Mouse (Mus musculus): ENCODE data around the gene Eaf1. TPM values are rescaled to one million over a fixed set of nuclear protein-coding genes. Genes with fewer than 3 reads are reported as not detected.

Gene Eaf1
- polyA plus RNA-seq, 1 experiment from 2014 or later, result 21.0 TPM

DNA sequence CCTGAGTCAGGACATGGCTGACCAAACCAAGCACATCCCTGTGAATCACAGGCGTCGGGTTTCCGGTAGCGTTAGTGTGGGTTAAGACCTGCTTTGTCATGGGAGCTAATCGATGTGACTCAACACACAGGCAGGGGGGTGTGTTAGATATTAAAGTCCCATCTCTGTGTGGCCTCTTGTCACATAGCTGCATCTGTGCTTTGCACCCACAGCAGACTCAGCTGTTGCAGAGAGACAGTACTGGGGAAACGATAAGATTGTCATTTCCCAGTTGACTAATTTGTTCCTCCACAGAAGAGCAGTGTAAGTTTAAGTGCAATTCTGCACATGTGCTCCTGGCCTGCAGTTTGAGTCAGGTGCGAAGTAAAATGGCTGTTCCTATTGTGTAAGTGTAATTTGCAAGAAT lies 2.0 kb downstream of the Eaf1 start:
- peak overlapping the region; percentile 70 for H3K4me3 ChIP-seq (ENCODE audit: low read length)
- peak overlapping the region; percentile 84 for H3K9ac ChIP-seq (ENCODE audit: low read length)
- peaks cover 18% of the 10 kb centered on the region for H3K36me3 ChIP-seq (ENCODE audit: control insufficient read depth, insufficient read depth, low read length)
- 27% methylated on average over 7 of the region's 7 CpGs for WGBS
- no peak overlapping the region for H3K27ac ChIP-seq (ENCODE audit: low read length)
- no peak for ATAC-seq (ENCODE audit: low read depth)
- H3K4me2 ChIP-seq (ENCODE audit: low read depth, low read length), result peak overlapping the region; percentile 64
- H3K27me3 ChIP-seq (ENCODE audit: control insufficient read depth, insufficient read depth, low read depth, low read length), result no peaks in the 10 kb centered on the region
- no peaks in the 10 kb centered on the region for H3K9me3 ChIP-seq (ENCODE audit: control insufficient read depth, low read length)
- peaks cover 15% of the 10 kb centered on the region for H3K4me1 ChIP-seq (replicated peaks; ENCODE audit: control insufficient read depth, insufficient read depth, low read length)

DNA sequence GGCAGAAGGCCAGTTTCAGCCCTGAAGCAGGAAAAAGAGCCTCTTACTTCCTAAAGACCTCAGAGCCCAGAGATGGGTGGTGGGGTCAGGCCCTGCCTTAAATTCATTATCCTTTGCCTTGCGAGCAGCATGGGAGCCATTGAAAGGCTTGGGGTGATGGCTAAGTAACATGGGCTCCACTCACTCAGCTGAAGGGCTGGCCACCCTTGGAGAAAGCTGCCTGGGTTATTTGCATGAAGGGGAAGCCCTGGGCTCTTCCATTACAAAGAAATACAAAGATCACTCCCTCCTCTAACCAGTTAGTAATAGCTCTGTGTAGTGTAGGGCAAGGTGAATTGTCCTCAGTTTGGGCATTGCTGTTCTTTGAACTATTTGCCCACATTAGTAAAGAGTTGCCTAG lies 5.3 kb downstream of the Eaf1 start:
- whole genome bisulfite sequencing, result 81% methylated on average over 1 of the region's 1 CpGs
- ATAC-seq (ENCODE audit: low read depth), result no peak
- H3K4me2 ChIP-seq (ENCODE audit: low read depth, low read length), result no peak overlapping the region
- no peak overlapping the region for H3K9ac ChIP-seq (ENCODE audit: low read length)
- H3K4me1 ChIP-seq (replicated peaks; ENCODE audit: control insufficient read depth, insufficient read depth, low read length), result peaks cover 9% of the 10 kb centered on the region
- H3K27me3 ChIP-seq (ENCODE audit: control insufficient read depth, insufficient read depth, low read depth, low read length), result no peaks in the 10 kb centered on the region
- H3K27ac ChIP-seq (ENCODE audit: low read length), result no peak overlapping the region
- no peaks in the 10 kb centered on the region for H3K9me3 ChIP-seq (ENCODE audit: control insufficient read depth, low read length)
- no peak overlapping the region for H3K4me3 ChIP-seq (ENCODE audit: low read length)
- peaks cover 39% of the 10 kb centered on the region for H3K36me3 ChIP-seq (ENCODE audit: control insufficient read depth, insufficient read depth, low read length)

GRCm38 (mm10) chr14:31503406-31503805 lies 9.2 kb downstream of the Eaf1 start:
- Histone ChIP-seq H3K9ac (ENCODE audit: low read length) (no peak overlapping the region), H3K27ac (ENCODE audit: low read length) (no peak overlapping the region), H3K4me2 (ENCODE audit: low read depth, low read length) (no peak overlapping the region), H3K36me3 (ENCODE audit: control insufficient read depth, insufficient read depth, low read length) (peaks cover 68% of the 10 kb centered on the region), H3K27me3 (ENCODE audit: control insufficient read depth, insufficient read depth, low read depth, low read length) (no peaks in the 10 kb centered on the region), H3K9me3 (ENCODE audit: control insufficient read depth, low read length) (no peaks in the 10 kb centered on the region), H3K4me3 (ENCODE audit: low read length) (no peak overlapping the region), H3K4me1 (replicated peaks; ENCODE audit: control insufficient read depth, insufficient read depth, low read length) (no peaks in the 10 kb centered on the region)
- ATAC-seq (ENCODE audit: low read depth), result no peak
- 89% methylated on average over 13 of the region's 13 CpGs for WGBS

DNA sequence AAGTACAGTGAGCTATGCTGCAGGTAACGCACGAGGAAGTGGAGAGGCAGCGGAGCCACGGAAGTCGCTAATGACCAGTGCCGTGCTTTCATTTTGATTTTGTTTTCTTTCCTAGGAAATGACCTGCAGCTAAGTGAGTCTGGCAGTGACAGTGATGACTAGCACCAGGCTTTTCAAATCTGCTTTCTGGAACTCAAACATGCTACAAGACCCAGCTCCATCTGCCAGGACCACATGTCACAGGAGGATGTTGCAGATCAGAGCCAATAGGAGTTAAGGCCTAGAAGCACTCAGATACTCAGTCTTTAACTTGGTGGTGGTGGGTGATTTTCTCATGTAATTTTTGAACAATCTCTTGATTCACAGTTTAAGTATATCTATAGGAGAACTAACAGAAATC lies 12.3 kb downstream of the Eaf1 start:
- H3K4me1 ChIP-seq (replicated peaks; ENCODE audit: control insufficient read depth, insufficient read depth, low read length), result no peaks in the 10 kb centered on the region
- 91% methylated on average over 6 of the region's 6 CpGs for WGBS
- H3K9ac ChIP-seq (ENCODE audit: low read length), result no peak overlapping the region
- peaks cover 66% of the 10 kb centered on the region for H3K36me3 ChIP-seq (ENCODE audit: control insufficient read depth, insufficient read depth, low read length)
- no peak for ATAC-seq (ENCODE audit: low read depth)
- no peak overlapping the region for H3K4me3 ChIP-seq (ENCODE audit: low read length)
- no peak overlapping the region for H3K4me2 ChIP-seq (ENCODE audit: low read depth, low read length)
- H3K27me3 ChIP-seq (ENCODE audit: control insufficient read depth, insufficient read depth, low read depth, low read length), result no peaks in the 10 kb centered on the region
- no peak overlapping the region for H3K27ac ChIP-seq (ENCODE audit: low read length)
- H3K9me3 ChIP-seq (ENCODE audit: control insufficient read depth, low read length), result no peaks in the 10 kb centered on the region

DNA sequence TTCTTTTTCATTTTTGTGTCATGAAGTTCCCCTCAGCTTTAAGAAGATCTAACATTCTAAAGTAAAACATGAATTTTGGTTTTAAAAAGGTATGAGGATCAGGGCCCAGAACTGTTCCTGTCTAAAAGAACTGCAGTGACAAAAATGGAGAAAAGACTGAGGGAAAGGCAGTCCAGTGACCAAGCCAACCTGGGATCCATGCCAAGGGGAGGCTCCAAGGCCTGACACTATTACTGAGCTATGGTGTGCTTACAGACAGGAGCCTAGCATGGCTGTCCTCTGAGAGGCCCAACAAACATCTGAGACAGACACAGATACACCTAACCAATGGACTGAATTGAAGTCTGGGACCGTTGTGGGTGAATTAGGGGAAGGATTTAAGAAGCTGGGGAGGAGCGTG lies 15.7 kb downstream of the Eaf1 start:
- Histone ChIP-seq H3K4me2 (ENCODE audit: low read depth, low read length) (no peak overlapping the region), H3K9me3 (ENCODE audit: control insufficient read depth, low read length) (peaks cover 2% of the 10 kb centered on the region; the same call in 1 of the 2 replicates), H3K27me3 (ENCODE audit: control insufficient read depth, insufficient read depth, low read depth, low read length) (no peaks in the 10 kb centered on the region), H3K27ac (ENCODE audit: low read length) (no peak overlapping the region), H3K4me3 (ENCODE audit: low read length) (no peak overlapping the region), H3K9ac (ENCODE audit: low read length) (no peak overlapping the region), H3K4me1 (replicated peaks; ENCODE audit: control insufficient read depth, insufficient read depth, low read length) (no peaks in the 10 kb centered on the region), H3K36me3 (ENCODE audit: control insufficient read depth, insufficient read depth, low read length) (peaks cover 38% of the 10 kb centered on the region)
- peak; percentile 38; the same call in 1 of the 2 replicates for ATAC-seq (ENCODE audit: low read depth)
- 94% methylated on average over 2 of the region's 2 CpGs for WGBS

GRCm38 (mm10) chr14:31510322-31510721 lies 16.1 kb downstream of the Eaf1 start:
- WGBS, result 81% methylated on average over 3 of the region's 3 CpGs
- no peak overlapping the region for H3K4me2 ChIP-seq (ENCODE audit: low read depth, low read length)
- no peak overlapping the region for H3K27ac ChIP-seq (ENCODE audit: low read length)
- H3K27me3 ChIP-seq (ENCODE audit: control insufficient read depth, insufficient read depth, low read depth, low read length), result no peaks in the 10 kb centered on the region
- peaks cover 34% of the 10 kb centered on the region for H3K36me3 ChIP-seq (ENCODE audit: control insufficient read depth, insufficient read depth, low read length)
- peaks cover 2% of the 10 kb centered on the region; the same call in 1 of the 2 replicates for H3K9me3 ChIP-seq (ENCODE audit: control insufficient read depth, low read length)
- no peak overlapping the region for H3K9ac ChIP-seq (ENCODE audit: low read length)
- H3K4me3 ChIP-seq (ENCODE audit: low read length), result no peak overlapping the region
- no peak for ATAC-seq (ENCODE audit: low read depth)
- H3K4me1 ChIP-seq (replicated peaks; ENCODE audit: control insufficient read depth, insufficient read depth, low read length), result no peaks in the 10 kb centered on the region

DNA sequence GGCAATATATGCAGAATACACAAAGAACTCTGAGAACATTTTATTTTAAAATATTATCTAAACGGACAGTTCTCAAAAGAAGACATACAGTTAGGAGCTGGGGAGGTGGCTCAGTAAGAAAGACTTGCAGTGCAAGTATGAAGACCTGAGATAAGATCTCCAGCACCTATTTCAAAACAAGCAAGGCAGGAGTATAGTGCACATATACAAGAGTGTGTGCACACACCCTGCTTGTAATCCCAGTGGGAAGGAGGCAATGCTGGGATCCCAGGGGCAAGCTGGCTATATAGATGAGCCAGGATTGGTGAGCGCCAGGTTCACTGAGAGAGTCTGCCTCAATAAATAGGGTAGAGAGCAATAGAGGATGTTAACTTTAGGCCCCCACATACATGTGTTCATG lies 21.7 kb downstream of the Eaf1 start:
- Histone ChIP-seq H3K9ac (ENCODE audit: low read length) (no peak overlapping the region), H3K4me1 (replicated peaks; ENCODE audit: control insufficient read depth, insufficient read depth, low read length) (0 out of 2 replicates have a peak, but pooled peaks cover 5% of the 10 kb centered on the region), H3K9me3 (ENCODE audit: control insufficient read depth, low read length) (peaks cover 2% of the 10 kb centered on the region; the same call in 1 of the 2 replicates), H3K27me3 (ENCODE audit: control insufficient read depth, insufficient read depth, low read depth, low read length) (no peaks in the 10 kb centered on the region), H3K4me3 (ENCODE audit: low read length) (no peak overlapping the region), H3K27ac (ENCODE audit: low read length) (no peak overlapping the region), H3K4me2 (ENCODE audit: low read depth, low read length) (no peak overlapping the region), H3K36me3 (ENCODE audit: control insufficient read depth, insufficient read depth, low read length) (no peaks in the 10 kb centered on the region)
- WGBS, result 86% methylated on average over 2 of the region's 2 CpGs
- no peak for ATAC-seq (ENCODE audit: low read depth)

GRCm38 (mm10) chr14:31519165-31519564 lies 25.0 kb downstream of the Eaf1 start:
- ATAC-seq (ENCODE audit: low read depth), result no peak

DNA sequence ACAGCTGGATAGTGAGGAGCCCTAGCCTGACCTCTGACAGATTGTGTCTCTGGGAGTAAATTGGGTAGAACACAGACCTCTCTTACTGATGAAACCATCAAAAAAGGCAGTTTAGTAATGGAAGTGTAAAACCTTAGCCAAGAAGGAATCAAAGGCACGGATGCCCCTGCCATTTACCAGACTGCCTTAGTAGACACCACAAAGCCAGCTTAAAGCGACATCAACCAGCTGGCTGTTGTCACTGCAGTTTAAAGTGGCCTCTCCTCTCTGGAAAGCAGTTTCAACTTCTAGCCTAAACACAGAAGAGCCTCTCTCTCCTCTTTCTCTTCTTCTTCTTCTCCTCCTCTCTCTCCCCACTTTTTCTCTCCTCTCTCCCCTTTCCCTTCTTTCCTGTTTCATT lies 27.1 kb downstream of the Eaf1 start:
- H3K4me3 ChIP-seq (ENCODE audit: low read length), result no peak overlapping the region
- 0 out of 2 replicates have a peak, but pooled peaks cover 5% of the 10 kb centered on the region for H3K4me1 ChIP-seq (replicated peaks; ENCODE audit: control insufficient read depth, insufficient read depth, low read length)
- no peak overlapping the region for H3K4me2 ChIP-seq (ENCODE audit: low read depth, low read length)
- H3K36me3 ChIP-seq (ENCODE audit: control insufficient read depth, insufficient read depth, low read length), result no peaks in the 10 kb centered on the region
- 42% methylated on average over 2 of the region's 2 CpGs for WGBS
- H3K27ac ChIP-seq (ENCODE audit: low read length), result no peak overlapping the region
- H3K9me3 ChIP-seq (ENCODE audit: control insufficient read depth, low read length), result no peaks in the 10 kb centered on the region
- H3K27me3 ChIP-seq (ENCODE audit: control insufficient read depth, insufficient read depth, low read depth, low read length), result no peaks in the 10 kb centered on the region
- H3K9ac ChIP-seq (ENCODE audit: low read length), result no peak overlapping the region
- ATAC-seq (ENCODE audit: low read depth), result no peak

More at GRCm38 (mm10) chr14:31519165-31519564, 25.0 kb downstream of the Eaf1 start:
- Histone ChIP-seq H3K9me3 (ENCODE audit: control insufficient read depth, low read length) (peaks cover 2% of the 10 kb centered on the region; the same call in 1 of the 2 replicates), H3K36me3 (ENCODE audit: control insufficient read depth, insufficient read depth, low read length) (no peaks in the 10 kb centered on the region), H3K4me3 (ENCODE audit: low read length) (no peak overlapping the region), H3K4me2 (ENCODE audit: low read depth, low read length) (no peak overlapping the region), H3K4me1 (replicated peaks; ENCODE audit: control insufficient read depth, insufficient read depth, low read length) (0 out of 2 replicates have a peak, but pooled peaks cover 5% of the 10 kb centered on the region), H3K9ac (ENCODE audit: low read length) (no peak overlapping the region), H3K27ac (ENCODE audit: low read length) (no peak overlapping the region), H3K27me3 (ENCODE audit: control insufficient read depth, insufficient read depth, low read depth, low read length) (no peaks in the 10 kb centered on the region)
- 18% methylated on average over 3 of the region's 3 CpGs for WGBS

Measured in lung, embryonic 16.5 days (tissue).